Mouse (Mus musculus): ENCODE measurements around the gene Elmo2.

The Elmo2 gene

DNA sequence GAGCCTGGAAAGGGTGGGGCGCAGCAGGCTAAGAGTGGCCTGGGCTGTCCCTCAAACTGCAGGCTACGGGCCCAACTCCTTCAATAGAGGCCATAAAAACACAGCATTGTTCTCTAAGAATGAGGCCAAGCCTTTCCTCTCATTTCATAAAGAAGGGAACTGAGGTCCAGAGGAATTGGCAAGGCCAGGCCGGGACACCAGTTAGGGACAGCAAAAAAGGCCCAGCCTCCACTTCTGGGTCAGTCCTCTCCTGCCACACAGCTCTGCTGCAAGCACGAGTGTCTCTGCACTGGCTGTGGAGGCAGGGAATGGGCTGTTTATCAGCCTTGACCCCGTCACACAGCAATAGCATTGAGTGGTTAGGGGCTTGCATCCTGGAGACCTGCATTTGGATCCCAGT lies 2.8 kb downstream of the Elmo2 start:
- DNase-seq (ENCODE audit: low read depth, low spot score): no peak

DNA sequence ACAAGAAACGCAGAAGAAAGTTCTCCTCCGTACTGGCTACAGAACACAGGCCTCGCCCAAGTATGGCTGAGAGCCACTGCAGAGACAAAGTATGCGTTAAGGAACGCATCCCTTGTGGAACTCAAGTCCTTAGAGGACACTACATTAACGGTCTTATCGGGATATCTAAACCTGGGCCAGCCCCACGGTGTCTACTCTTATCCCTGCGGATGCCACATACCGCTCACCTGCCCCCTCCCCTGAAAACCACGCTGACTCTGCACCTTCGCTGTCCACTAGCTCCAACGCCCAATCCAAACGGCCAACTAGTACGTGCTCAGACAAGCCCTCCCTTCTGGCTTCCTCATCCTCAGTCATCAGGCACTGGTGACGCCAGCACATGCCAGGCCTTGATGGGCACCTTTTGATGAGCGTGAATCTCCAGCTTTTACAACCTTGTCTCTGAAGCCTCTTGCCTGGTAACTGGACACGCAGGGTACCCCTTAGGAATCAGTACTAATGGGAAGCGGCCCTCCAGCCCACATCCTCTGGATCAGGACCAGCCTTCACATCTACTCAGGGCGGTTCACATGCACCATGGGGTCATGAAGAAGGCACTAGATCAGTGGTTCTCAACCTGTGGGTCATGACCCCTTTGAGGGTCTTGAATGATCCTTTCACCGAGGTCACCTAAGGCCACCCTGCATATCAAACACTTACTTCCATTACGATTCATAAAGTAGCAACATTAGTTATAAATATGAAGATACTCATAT lies 4.1 kb downstream of the Elmo2 start:
- DNase-seq (ENCODE audit: low read depth, low spot score): no peak

DNA sequence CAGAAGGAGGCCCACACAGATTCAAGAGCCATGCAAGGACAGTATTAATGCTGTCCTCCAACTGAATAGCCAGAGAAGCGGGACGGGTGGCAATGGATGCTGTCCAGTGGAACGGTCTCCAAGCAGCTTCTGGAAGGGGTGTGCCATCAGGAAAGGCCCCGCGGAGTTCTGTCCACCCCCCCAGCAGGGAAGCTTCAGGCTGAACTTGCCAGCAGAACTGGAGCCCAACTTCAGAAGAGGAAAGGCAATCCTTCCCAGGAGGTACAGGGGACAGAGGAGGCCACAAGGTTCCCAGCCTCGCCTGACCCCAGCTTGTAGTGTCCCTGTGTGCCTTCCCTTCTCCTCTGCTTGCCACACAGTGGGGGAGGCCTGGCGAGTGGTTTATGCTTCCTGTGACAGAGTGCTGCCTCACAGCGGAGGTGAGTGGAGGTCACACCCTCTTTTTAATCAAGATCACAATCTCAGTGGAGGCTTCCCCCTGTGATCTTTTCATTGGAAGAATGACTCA lies 4.8 kb downstream of the Elmo2 start:
- no peak for DNase-seq (ENCODE audit: low read depth, low spot score)

DNA sequence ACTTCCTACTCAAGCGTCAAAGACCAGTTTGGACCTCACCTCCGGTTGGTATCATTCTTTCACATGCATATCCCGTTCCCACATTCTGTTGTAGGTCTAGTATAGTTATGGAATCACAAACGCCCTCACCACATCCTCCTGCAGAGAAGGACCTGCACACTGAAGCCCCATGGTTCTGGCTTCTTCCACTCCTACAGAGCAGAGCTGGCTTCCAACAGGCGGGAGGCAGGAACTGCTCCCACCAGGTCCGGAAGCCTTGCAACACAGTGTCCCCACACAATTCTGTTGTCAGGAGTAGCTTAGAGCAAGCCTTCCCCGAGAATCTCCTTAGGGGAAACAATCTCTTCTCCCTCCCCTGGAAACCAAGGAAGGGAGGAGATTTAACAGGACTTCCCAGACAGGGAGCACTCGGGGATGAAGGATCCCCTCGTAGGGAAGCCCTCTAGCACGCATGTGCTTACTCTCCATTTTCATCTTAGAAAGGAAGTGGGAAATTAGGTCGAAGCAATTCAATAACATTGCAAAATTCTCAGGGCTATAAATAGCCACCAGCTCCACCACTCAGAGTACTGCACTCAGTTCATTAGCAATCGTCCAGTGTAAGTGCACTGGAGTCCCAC lies 5.6 kb downstream of the Elmo2 start:
- no peak for DNase-seq (ENCODE audit: low read depth, low spot score)

DNA sequence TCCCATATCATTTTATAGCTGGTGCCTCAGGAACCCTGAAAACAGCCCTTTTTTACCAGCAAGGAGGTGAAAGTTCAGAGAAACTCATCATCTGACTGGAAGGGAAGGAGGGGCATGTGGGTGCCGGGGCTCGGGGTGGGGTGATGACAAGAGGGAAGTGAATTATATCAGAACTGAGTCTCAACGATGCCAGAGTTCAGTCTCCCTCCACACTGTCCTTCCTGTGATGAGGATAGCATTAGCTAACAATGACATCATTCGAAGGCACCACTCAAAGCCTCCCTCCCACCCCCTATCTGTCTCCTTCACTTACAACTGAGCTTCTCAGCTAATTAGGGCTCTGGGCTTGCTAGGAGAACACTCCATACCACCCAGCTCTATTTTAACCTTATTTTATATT lies 6.8 kb downstream of the Elmo2 start:
- DNase-seq (ENCODE audit: low read depth, low spot score): no peak

DNA sequence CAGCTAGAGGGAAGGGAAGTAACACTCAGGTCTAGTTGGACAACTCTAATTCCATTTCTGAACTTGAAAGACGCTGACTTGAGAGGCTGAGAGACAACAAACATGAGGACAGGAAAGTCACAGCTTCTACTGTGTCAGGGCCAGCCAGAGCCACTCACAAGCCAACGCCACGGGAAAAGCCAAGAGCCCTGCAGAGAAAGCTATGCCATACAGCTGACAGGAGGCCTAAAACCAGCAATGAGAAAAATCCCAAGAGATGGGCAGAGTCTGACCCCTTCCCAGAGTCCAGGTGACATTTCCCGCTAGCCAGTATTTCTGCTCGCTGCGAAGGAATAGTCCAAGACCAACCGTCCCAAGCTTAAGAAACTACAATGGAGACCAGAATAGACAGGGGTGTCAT lies 7.3 kb downstream of the Elmo2 start:
- no peak for DNase-seq (ENCODE audit: low read depth, low spot score)

DNA sequence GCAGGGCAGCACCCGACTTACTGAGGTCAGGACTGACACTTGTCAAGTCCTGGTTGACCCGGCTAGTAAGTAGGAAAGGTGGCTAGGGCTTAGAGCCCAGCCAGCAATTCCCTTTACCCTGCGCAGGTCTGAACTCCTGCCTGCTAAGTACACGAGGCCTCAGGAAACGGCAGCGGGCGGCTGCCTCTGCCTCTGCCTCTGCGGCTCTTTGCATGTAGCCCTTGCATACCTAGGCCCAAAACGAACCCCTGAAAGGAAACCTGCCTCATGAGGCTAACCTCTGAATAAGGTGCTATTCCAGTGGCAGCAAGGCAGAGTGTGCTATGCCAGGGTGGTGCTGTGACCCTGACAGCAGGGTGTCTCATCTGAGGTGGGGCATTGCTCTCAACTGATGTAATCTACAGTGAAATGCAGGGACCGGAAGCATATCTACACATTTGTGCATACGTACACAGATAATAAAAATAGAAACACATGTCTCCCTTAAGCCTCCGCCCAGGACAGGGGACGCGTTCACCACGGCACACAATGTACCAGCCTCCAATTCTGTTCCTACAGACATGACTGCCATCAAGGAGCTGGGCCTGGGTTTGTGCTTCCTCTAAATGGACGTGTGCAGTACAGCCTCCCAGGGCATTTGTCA lies 8.5 kb downstream of the Elmo2 start:
- DNase-seq (ENCODE audit: low read depth, low spot score): no peak

DNA sequence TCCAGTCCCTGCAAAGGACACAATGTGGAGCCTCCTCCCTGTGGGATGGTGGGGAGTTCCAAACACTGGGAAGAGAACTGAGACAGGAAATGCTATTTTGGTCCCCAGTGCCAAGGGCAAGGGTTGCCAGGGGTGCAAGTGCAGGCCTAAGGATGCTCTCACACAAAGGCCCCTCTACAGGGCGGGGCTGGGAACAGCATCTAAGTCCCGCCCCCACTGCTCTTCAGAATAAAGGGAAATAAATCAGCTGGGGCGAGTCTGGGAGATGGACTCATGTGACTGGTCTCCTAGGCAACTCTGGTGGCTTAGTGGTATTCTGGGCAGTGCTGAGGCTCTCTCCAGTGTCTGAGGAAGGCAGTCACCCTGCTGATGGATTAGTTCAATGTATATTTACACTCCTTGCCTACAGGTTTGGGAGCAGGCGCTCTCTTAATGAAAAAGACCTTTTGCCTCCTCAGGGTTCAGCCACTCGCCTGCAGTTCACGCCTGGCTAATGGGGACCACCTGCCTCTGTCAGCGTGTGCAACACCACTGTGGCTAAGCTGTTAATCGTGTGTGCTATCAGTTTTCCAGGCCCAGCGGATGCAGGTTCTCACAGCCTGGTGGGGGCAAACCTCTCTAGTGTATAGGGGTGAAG lies 9.3 kb downstream of the Elmo2 start:
- DNase-seq (ENCODE audit: low read depth, low spot score): peak; percentile 85

DNA sequence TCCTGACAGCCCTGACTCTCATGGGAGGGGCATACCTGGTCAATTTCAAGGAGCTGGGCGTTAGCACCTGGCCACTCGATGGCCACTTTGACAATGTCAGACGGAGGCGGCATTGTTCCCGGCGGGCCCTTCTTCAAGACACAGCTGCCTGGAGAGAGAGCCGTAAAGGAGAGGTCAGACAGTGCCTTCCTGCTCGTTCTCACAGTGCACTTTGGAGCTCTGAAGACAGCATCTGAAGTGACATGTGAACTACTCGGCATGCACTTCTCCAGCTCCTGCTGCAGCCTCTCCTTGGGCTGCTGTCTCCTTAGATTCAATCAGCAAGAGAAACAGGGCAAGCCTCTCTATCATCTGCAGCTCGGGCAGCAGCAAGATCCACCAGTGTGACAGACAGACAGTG lies 10.1 kb downstream of the Elmo2 start:
- no peak for DNase-seq (ENCODE audit: low read depth, low spot score)

DNA sequence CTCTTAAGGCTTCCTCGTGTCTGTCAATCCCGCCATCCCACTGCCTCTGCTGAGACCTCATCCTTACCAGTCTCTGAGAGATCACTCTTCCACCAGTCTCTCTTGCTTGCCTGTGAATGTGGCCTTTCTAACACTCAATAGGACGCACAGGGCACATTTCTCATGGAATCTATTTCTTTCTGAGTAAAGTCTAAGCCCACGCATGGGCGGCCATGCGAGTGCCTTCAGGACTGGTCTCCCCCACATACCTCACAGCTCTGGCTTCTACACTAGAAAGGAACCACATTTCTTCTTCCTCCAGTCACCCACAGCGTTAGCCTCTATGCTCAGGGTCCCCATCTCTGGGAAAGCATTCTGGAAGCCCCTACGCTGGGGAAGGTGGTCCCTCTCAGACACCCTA lies 12.1 kb downstream of the Elmo2 start:
- DNase-seq (ENCODE audit: low read depth, low spot score): no peak

DNA sequence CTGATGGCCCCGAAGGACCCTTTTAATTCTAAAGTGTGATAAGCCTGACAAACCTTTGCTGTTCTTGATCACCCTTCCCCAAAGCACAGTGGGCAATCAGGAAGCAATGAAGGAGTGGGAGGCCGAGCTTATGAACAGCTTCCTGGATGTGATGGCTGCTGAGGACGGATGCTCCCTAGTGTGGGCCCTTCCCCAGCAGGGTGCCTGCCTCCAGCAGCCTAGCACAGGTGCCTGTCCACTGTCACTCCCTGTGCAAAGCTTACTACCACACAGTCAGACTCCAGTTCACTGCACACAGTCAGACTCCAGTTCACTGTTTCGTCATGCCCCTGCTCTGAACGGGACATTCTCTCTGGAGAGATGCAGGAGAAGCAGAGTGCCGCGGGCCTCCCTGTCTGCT lies 13.9 kb downstream of the Elmo2 start:
- DNase-seq (ENCODE audit: low read depth, low spot score): no peak

DNA sequence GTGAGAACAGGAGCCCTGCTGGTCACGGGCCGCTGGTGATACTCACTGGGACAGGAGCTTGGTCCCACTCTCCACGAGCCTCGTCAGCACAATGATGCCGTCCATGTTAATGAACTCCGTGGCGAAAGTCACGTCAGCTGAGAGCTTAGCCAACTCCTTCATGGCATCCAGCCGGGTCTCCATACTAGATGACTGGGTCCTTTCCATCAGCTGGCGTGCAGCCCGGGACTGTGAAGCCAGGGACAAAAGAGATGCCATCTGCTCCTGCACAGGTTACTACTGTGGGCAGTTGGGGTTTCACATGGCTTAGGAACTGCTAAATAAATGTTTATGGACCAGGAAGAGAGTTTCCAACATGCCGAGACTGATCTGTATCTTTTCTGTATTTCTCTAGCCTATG lies 14.7 kb downstream of the Elmo2 start:
- DNase-seq (ENCODE audit: low read depth, low spot score): no peak

DNA sequence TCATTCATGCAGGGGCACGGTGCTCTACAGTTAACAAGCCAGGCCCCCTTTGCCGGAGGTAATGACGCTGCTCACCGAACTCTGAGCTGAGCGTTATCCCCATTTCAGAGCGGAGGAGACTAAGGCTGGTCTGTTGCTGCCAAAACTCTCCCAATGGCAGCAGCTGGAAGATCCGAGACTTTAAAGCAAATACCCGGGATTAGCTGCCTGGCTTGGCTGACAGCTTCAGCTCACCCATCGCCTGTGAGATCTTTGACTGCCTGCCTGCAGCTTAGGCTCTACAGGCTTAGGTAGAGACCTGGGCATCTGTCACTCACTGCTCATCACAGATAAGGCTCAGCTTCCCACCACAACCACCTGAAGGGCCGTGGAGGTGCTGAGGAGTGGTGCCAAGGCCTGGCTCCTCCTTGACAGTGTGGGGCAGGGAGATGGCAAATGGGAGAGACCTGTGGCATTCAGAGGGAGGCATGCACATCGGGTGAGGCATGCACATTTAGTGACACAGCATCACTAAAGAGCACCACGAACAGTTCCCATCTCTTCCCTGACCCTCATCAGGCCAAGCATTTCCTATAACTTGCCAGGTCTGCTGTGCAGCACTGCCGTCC lies 15.4 kb downstream of the Elmo2 start:
- DNase-seq (ENCODE audit: low read depth, low spot score): no peak

DNA sequence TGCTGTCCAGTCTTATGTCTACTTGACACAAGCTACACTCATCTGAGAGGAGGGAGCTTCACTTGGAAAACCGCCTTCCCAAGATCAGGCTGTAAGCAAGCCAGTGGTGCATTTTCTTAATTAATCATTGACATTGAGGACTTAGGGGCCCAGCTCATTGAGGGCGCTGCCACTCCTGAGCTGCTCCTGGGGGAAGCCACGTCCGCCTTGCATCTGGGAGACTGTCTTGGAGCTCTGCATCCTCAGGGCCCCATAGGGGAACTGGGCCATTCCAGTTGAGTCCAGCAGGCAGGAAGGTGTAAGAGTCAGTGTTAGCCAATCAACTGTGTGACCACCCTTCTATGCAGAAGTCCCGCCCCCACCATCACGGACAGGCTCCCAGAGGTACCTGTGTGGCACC lies 18.5 kb downstream of the Elmo2 start:
- peak; percentile 15 for DNase-seq (ENCODE audit: low read depth, low spot score)

DNA sequence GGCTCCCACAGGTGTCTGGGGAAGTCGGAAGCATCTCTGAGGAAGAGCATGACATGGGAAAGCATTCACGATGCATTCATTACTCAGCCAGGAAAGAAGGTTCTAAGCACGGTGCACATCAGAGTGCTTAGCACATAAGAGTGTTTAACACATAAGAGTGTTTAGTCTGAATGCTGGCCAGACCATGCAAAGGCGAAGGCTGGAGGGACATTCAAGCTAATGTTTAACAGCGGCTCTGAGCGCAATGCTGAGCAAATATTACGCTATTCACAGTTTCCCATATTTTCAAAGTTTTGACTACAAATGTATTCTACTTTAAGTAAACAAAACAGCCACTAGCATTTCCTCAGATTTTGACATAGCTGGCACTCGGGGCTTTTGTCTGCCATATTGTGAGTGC lies 20.8 kb downstream of the Elmo2 start:
- DNase-seq (ENCODE audit: low read depth, low spot score): no peak

DNA sequence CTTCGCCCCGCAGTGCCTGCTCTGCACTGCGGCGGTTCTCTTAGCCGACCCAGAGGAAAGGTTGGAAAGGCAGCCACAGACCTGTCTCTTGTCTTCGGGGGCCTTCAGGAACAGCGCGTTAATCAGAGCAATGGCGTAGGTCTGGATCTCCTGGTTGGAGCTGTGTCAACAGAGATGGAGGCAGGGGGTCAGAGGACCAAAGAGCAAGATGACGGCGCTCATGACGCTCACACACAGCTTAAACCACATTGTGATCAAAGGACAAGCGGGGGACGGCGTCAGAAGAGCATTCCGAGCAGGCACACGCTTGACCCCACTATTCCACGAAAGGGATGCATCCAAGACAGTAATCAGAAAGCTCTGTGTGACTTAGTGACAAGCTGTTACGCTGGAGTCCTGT lies 21.5 kb downstream of the Elmo2 start:
- no peak for DNase-seq (ENCODE audit: low read depth, low spot score)

DNA sequence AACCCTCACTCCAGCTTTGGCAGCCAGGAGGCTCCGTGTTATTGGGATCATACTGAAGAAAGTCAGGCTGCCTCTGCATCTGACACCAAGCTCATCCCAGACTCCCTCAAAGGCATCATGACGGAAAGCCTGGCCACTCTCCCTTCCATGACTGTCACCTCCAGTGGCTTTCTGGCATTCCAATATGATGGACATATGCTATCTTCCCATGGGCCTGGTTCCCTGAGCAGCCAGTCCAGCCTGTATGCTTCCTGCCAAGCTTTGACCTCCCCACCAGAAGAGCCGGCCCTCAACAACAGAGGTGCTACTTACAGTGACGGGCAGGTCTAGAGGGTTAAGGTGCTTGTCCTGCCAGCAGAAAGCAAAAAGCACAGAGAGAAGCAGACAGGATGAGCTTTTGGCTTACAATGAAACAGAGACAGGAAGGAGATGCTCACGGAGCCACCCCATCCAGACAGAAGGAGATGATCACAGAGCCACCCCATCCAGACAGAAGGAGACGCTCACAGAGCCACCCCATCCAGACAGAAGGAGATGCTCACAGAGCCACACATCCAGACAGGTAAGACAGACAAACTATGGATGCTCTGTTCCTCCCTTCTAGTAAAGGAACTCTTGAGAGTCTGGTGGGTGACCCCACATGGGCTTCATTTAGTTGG lies 22.8 kb downstream of the Elmo2 start:
- DNase-seq (ENCODE audit: low read depth, low spot score): no peak

DNA sequence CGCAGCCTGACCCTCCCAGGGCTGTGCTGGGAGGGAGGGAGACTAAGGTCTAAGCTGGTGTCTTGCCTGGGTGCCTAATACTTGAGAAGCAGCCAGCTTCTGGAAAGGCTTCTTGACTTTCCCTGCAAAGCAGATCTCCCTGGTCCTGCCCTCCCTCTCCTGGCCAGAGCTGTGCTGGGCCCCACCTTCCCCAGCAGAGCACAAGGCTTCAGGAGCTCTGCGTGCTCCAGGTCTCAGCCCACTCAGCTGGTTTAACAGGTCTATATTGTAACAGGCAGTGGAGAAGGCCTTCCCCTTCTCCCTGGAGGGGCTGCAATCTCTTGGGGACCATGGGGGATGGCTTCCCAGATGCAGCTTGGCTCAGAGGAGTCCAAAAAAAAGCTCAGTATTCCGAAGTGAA lies 24.9 kb downstream of the Elmo2 start:
- DNase-seq (ENCODE audit: low read depth, low spot score): no peak

DNA sequence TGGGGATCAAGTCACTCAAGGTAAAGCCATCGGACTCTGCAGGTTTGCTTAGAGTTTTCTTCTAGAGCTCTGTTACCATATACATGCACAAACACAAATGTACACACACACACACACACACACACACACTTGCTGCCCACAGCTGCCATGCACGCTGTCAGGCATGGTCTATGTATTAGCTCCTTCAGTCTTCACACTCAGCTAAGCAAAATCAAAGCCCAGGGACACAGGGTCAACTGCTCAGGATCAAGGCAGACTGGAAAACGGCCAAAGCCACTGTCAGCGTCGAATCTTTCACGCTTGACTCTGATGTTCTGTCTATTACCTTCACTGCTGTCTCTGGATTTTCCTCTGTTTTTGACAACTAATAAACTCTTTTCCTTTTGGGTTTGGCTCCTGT lies 25.4 kb downstream of the Elmo2 start:
- no peak for DNase-seq (ENCODE audit: low read depth, low spot score)

DNA sequence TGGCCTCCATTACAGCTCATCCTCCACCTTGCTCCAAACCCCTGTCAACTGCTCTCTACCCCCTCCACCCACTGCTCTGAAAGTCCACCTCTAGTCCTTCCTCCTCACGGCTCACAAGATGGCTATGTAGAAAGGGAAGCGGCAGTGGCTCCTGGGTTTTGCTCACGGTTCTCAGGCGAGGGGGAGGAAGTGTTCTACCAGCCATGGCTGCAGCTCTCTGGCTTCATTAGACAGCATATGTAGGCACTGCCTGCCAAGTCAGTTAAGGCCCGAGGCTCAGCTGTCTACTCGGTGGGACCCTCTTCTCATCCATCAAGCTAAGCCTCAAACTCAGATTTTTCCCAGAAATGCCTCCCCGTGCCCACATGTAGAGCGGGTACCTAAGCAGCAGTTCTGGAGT lies 25.9 kb downstream of the Elmo2 start:
- no peak for DNase-seq (ENCODE audit: low read depth, low spot score)

DNA sequence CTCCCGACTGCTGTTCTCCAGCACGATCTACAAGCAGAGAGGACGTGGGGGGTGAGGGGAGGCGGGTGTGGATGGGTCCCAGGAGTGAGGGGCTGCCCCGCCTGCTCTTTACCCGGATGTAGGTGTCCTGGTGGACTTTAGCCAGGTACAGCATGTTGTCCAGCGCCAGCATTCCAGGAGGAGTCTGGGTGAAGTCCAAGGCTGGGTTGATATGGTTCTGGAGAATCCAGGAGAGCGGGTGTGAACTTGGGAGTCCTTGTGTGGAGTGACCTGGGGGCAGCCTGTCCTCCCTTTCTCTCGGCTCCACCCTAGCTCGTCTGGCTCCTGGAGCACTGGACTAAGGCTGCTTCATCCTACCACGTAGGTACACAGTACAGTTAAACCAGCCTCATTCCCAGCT lies 28.9 kb downstream of the Elmo2 start:
- DNase-seq (ENCODE audit: low read depth, low spot score): no peak

DNA sequence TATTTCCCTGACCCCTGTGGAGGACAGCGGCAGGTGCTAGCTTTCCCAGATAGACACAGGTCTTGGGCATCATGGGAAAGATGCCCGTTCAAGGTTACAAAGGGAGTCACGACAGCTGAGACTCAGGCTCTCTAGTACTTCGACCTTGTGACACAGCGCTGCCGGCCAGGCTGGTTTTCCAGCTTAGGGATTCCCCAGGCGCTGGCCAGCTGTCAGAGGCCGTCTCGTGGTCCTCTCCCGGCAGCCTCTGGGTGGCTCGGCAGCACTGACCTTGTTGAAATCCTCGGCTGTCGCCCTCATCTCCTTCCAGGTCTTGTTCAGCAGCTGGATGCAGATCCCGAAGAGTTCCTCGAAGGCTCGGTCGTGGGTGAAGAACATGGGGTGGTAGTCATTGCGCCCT lies 29.7 kb downstream of the Elmo2 start:
- no peak for DNase-seq (ENCODE audit: low read depth, low spot score)
